Mouse (Mus musculus) left cerebral cortex, adult 2 months (tissue): ENCODE measurements around the gene Slc16a11. TPM values are rescaled to one million over a fixed set of nuclear protein-coding genes. Genes with fewer than 3 reads are reported as not detected.
A peak's percentile ranks its signal among the peaks of the same experiment; 100 is the strongest.

ENCODE experiments used
- DNase-seq, 2 experiments: peaks; one replicate each; pipeline ENCODE4 v3.0.0; 2021 to 2022; ENCODE audit warnings: low spot score in 2 of 2, mixed read lengths in 1 of 2; ENCODE audit errors: extremely low spot score in 1 of 2
- H3K27ac ChIP-seq: fragments of 200-600 bp; 2 replicates; pipeline ENCODE4 v1.8.1; 2022
- H3K4me3 ChIP-seq: fragments of 200-600 bp; 2 replicates; pipeline ENCODE4 v1.8.1; 2022
- CTCF ChIP-seq: fragments of 200-600 bp; IDR thresholded peaks from 2 replicates; pipeline ENCODE4 v1.8.1; 2022; ENCODE audit warnings: antibody characterized with exemption, mild to moderate bottlenecking, moderate library complexity
- intact Hi-C: fragments of 180-260 bp; cut with DNase I; formaldehyde crosslinking; loops from one replicate; pipeline ENCODE4 v1.15.1; 2025
- total RNA-seq, 2 experiments: library from RNA; stranded (reverse); gene quantifications; 2 replicates each; pipeline ENCODE4 v1.2.3; 2021

Gene Slc16a11
- total RNA-seq, 2 experiments from 2014 or later: 35.7 to 36.9 TPM

- DNase-seq: no peak
- intact Hi-C loops: no loop called here
- TF ChIP-seq CTCF: no peak
- no peak overlapping the region for H3K4me3 ChIP-seq
- H3K27ac ChIP-seq: no peak overlapping the region
These were observed 5.3 kb upstream of the Slc16a11 start for GRCm38 (mm10) chr11:70207283-70207682.

GRCm38 (mm10) chr11:70208778-70209388, 3.7 kb upstream of the Slc16a11 start:
- Histone ChIP-seq H3K27ac (no peak overlapping the region), H3K4me3 (no peak overlapping the region)
- no peak for TF ChIP-seq CTCF
- no peak for DNase-seq
- intact Hi-C loops: no loop called here

- TF ChIP-seq CTCF: no peak
- intact Hi-C loops: no loop called here
These were observed 1.9 kb upstream of the Slc16a11 start for GRCm38 (mm10) chr11:70210681-70211080.

GRCm38 (mm10) chr11:70211972-70212371, 580 bp upstream of the Slc16a11 start:
- Histone ChIP-seq H3K4me3 (no peak overlapping the region), H3K27ac (no peak overlapping the region)
- no peak for DNase-seq
- intact Hi-C loops: loop anchor here (2.0 kb wide), 2 partner anchors 157 to 277 kb away; partner anchors contain the start of genes Asgr1 and Ybx2
- no peak for TF ChIP-seq CTCF

More at GRCm38 (mm10) chr11:70210681-70211080, 1.9 kb upstream of the Slc16a11 start:
- Histone ChIP-seq H3K27ac (no peak overlapping the region), H3K4me3 (no peak overlapping the region)
- DNase-seq: no peak

GRCm38 (mm10) chr11:70212896-70213295, 344 bp downstream of the Slc16a11 start:
- intact Hi-C loops: loop anchor here (1.0 to 2.0 kb wide), 3 partner anchors 139 to 278 kb away; partner anchors contain the start of genes Asgr1 and Ybx2
- 0 out of 2 replicates have a peak overlapping the region, but pooled peaks have one; percentile 6 for H3K27ac ChIP-seq
- DNase-seq: peak in 1 of 2 experiments; percentile 66

GRCm38 (mm10) chr11:70213736-70214135, 1.2 kb downstream of the Slc16a11 start:
- no peak for TF ChIP-seq CTCF
- intact Hi-C loops: loop anchor here (1.0 to 2.0 kb wide), 3 partner anchors 139 to 279 kb away; partner anchors contain the start of genes Asgr1 and Ybx2
- peak overlapping the region; percentile 84 for H3K27ac ChIP-seq
- peak in 1 of 2 experiments; percentile 53 for DNase-seq
- H3K4me3 ChIP-seq: peak overlapping the region; percentile 40

More at GRCm38 (mm10) chr11:70212896-70213295, 344 bp downstream of the Slc16a11 start:
- TF ChIP-seq CTCF: peak; percentile 74
- no peak overlapping the region for H3K4me3 ChIP-seq

- peak overlapping the region; percentile 40 for H3K4me3 ChIP-seq
- DNase-seq: peak in 1 of 2 experiments; percentile 19
- intact Hi-C loops: no loop called here
- TF ChIP-seq CTCF: no peak
- peak overlapping the region; percentile 84 for H3K27ac ChIP-seq
These were observed 1.8 kb downstream of the Slc16a11 start for GRCm38 (mm10) chr11:70214191-70214855.

- intact Hi-C loops: no loop called here
- TF ChIP-seq CTCF: no peak
- DNase-seq: peak in 1 of 2 experiments; percentile 18
- H3K27ac ChIP-seq: no peak overlapping the region; the same call in none of the 2 replicates
- H3K4me3 ChIP-seq: peak overlapping the region; percentile 40
These were observed 2.3 kb downstream of the Slc16a11 start for GRCm38 (mm10) chr11:70214856-70215209.

GRCm38 (mm10) chr11:70215301-70215700, 2.7 kb downstream of the Slc16a11 start:
- H3K27ac ChIP-seq: no peak overlapping the region

GRCm38 (mm10) chr11:70216103-70216502, 3.6 kb downstream of the Slc16a11 start:
- no peak for TF ChIP-seq CTCF
- no peak overlapping the region for H3K27ac ChIP-seq
- intact Hi-C loops: no loop called here
- H3K4me3 ChIP-seq: no peak overlapping the region
- DNase-seq: no peak

More at GRCm38 (mm10) chr11:70215301-70215700, 2.7 kb downstream of the Slc16a11 start:
- no peak for DNase-seq
- H3K4me3 ChIP-seq: no peak overlapping the region; the same call in 1 of the 2 replicates
- intact Hi-C loops: no loop called here
- TF ChIP-seq CTCF: no peak

GRCm38 (mm10) chr11:70218039-70218438, 5.5 kb downstream of the Slc16a11 start:
- DNase-seq: no peak
- intact Hi-C loops: no loop called here
- no peak overlapping the region for H3K27ac ChIP-seq
- no peak overlapping the region for H3K4me3 ChIP-seq
- no peak for TF ChIP-seq CTCF
